Mouse (Mus musculus): ENCODE measurements at regions not wholly inside any gene's neighbourhood (a gene's known extent, or its start where the extent isn't known, plus 50 kb on each side); places are given as distances from the start of the nearest gene placed in this dataset.
"Not testable (repeated sequence)": the region's sequence is repeated elsewhere in the genome, so short reads cannot be mapped to it uniquely, and the experiment has no call there.

DNA sequence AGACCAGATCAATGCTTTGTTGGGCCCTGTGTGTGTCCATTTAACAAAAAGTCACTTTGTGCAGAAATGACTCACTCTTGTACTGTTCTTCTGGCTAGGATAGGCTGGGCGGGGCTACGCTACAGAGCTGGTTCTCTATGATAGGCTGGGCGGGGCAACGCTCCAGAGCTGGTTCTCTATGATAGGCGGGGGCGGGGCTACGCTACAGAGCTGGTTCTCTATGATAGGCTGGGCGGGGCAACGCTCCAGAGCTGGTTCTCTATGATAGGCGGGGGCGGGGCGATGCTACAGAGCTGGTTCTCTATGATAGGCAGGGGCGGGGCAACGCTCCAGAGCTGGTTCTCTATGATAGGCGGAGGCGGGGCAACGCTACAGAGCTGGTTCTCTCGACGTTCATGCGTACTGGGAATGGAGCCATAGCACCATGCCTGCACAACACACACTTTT lies 80.6 kb upstream of the Ipo5 start:
- not testable (repeated sequence) for DNase-seq (ENCODE audit: extremely low spot score)

DNA sequence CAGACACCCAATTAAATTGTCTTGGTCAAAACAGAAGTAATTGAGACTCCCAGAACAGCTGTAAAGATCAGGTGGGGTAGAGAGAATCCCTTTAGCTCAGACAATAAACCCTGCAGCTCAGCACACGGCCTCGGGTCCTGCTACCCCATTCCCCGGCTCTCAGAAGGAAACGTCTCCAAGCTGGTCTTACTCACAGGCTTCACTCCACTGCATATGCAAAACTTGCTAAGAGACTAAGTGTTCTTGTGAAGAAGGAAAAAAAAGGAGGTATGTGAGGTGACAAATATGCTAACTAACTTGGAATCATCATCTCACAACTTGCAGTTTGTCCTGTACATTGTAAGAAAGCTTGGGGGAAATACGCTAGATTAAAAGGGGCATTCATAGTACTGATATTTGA lies 79.6 kb upstream of the Ipo5 start:
- DNase-seq (ENCODE audit: extremely low spot score), result no peak

DNA sequence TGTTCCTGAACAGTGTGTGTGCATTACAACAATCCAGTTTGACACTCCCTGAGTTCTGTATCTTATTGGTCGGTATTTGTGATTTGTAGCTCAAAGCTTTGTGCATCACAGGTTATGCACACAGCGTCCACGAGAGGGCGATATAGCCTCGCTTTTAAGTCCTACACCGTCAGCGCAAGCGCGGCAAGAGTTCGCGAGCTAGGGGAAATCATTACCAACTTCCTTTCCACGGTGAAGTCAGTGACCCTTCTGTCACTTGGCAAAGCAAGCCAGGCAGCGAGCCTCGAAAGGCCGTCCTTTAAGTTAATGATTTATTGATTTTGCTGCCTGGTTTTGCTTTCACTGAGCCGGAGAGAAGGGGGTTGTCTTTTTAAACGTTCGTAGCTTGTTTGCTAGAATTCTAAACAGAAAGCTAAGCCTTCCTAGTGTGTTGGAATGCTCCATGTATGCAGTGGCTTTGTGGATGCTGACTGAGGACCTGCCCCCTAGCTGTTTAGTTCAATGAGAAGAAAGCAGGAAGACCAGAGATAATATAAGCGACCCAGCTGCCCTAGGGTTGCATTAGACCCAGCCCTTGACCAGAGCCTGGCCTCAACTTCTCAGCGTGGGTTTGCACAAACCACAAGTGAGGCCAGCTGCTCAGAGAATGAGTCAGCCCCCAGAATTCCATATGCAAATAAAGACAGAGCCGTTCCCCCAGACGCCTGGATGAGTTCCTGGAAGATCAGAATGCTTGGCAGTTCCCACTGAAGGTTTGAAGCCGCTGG lies 79.0 kb upstream of the Ipo5 start:
- peak; percentile 87 for DNase-seq (ENCODE audit: extremely low spot score)

DNA sequence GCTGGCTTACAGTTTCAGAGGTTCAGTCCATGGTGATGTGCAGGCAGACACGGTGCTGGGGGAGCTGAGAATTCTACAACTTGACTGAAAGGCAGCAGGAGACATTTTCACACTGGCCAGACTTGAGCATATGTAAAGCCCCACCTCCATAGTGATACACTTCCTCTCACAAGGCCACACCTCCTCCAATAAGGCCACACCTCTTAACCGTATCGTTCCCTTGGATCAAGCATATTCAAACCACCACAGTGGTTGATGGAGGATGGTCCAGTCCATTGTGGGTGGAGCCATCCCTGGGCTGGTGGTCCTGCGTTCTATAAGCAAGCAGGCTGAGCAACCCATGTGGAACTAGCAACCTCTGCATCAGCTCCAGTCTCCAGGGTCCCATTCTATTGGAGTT lies 76.2 kb upstream of the Ipo5 start:
- DNase-seq (ENCODE audit: extremely low spot score), result no peak

DNA sequence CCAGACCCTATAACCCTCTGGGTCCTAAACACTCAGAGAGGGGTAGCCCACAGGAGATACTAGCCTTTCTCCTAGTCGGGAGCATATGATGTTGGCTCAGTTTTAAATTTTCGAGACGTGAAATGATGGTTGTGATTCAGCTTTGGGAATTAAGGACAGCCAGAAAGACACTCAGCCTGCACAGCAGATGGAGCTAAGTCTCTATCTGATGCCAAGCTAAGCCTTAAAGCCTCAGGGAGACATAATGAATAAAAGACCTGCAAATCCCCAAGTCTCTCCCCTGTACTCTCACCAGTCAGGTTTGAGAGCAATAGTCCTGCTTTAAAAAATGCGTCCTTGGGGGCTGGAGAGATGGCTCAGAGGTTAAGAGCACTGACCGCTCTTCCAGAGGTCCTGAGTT lies 75.3 kb upstream of the Ipo5 start:
- no peak for DNase-seq (ENCODE audit: extremely low spot score)

DNA sequence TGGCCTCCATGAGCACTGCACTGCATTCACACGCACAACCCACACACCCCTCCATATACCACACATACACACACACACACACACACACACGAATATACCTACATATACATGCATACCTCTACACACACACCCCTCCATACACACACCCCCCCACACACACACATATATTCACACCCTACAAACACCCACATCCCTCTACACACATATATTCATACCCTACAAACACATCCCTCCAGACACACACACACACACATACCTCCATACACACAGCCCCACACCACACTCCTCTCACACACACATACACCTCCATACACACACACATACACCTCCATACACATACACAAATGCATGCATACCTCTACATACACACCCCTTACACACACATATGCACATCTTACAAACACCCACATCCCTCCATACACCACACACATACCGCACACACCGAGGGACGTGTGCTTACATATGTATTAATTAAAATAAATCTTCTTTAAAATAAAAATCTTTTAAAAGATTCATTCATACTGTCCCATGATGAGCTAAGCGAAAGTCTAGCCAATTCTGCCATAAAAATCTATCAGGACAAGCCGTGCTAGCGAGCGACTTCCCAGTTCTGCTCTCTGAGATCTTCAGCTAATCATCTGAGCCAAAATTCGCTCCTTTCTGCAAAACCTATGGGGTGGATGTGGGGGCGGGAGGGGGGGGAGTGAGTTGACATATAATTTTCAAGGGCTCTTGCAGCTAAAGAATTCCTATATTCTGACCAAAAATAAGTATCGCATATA lies 74.3 kb upstream of the Ipo5 start:
- no peak for DNase-seq (ENCODE audit: extremely low spot score)

DNA sequence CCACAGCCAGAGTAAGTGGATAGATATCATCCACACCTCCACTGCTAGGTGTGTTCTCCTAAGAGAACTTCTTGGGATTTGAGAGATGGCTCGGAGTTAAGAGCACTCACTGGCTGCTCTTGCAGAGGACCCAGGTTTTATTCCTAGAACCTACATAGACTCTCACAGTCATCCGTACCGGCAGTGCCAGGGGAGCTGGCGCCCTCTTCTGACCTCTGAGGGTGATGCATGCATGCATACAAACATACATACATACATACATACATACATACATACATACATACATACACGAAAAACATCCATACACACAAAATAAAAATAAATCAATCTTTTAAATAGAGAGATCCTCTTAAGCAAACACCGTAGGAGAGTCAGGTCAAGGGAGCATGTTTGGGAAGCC lies 70.1 kb upstream of the Ipo5 start:
- DNase-seq (ENCODE audit: extremely low spot score), result no peak

DNA sequence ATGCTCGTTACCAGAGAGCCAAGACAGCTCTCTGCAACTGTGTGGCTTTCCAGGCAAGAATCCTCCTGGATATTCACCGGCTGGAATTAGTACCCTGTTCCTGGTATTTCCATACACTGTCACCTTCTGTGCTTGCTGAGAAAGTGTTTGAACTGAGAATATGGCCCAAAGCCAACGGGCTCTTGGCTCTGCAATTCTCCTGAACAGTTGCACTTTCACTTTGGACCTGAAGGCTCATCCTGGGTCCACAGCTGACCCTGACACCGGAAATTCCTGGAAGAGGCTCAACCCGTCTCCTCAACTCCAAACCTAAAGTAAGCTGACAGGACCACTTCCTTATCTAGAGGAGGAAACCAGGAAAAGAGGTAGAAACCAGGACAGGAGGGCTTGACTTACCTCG lies 69.7 kb upstream of the Ipo5 start:
- DNase-seq (ENCODE audit: extremely low spot score), result no peak

DNA sequence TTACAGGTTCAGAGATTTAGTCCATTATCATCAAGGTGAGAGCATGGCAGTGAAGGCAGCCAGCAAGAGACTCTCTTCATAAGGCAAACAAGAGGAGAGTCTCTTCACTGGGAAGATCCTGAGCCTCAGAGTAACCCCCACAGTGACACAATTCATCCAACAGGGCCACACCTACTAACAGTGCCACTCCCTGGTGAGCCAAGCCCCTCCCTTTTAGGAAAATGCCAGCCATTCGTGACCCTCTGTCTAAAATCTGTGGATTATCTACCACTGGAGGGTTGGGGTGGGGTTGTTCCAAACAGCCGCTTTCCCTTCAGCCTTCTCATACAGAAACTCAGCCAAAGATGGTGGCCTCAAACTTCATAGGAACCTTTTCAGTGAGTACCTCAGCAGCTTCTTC lies 65.9 kb upstream of the Ipo5 start:
- no peak for DNase-seq (ENCODE audit: extremely low spot score)

DNA sequence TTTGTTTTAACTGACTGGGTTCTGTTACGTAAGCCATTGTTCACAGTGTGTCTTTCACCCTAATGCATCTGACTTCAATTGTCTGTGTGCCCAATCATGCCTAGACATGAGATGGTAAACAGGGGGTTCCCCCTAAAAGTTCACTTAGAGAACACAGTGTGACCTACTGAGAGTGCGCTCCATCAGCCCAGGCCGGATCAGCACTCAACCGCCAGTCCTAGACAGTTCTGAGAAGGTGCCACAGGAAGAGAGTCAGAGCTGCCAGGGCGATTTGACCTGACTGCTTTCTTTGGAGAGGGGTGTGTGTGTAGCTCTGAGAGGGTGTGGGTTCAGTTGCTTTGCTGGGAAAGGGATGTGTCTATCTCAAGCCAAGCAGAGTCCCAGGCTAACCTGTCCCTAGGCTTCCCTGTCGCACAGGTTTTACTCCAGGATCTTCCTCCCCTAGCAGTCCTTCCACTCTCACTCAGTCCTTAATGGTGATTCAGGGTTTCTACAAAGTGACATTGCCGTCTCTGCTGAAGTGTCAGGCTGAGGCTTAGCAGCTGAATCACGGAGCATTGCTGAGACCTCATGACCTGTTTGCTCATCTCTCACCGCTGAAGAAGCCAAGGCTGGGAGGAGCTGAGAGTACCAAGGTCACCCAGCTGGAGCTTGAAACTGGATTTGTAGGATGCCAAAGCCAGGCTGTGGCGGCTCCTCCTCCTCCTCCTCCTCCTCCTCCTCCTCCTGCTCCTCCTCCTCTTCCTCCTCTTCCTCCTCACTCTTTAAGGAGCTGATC lies 64.8 kb upstream of the Ipo5 start:
- DNase-seq (ENCODE audit: extremely low spot score), result no peak

DNA sequence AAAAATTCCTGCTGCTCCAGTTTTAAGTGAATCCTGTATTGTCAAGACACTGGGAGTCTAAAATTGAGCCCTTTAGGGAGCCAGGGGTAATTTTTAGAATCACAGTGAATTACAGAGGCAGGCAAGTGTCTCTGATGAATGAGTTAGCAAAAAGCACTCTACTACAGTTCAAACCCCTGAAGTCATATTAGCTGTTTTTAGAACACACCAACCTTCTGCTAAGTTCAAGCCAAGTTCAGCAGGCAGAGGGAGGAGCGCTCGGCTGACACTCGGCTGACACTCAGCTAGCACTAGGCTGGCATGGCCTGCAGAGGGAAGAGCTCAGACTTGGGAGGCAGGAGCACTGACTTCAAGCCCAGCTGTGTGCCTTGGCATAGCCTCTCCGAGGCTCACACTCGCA lies 64.0 kb upstream of the Ipo5 start:
- no peak for DNase-seq (ENCODE audit: extremely low spot score)

DNA sequence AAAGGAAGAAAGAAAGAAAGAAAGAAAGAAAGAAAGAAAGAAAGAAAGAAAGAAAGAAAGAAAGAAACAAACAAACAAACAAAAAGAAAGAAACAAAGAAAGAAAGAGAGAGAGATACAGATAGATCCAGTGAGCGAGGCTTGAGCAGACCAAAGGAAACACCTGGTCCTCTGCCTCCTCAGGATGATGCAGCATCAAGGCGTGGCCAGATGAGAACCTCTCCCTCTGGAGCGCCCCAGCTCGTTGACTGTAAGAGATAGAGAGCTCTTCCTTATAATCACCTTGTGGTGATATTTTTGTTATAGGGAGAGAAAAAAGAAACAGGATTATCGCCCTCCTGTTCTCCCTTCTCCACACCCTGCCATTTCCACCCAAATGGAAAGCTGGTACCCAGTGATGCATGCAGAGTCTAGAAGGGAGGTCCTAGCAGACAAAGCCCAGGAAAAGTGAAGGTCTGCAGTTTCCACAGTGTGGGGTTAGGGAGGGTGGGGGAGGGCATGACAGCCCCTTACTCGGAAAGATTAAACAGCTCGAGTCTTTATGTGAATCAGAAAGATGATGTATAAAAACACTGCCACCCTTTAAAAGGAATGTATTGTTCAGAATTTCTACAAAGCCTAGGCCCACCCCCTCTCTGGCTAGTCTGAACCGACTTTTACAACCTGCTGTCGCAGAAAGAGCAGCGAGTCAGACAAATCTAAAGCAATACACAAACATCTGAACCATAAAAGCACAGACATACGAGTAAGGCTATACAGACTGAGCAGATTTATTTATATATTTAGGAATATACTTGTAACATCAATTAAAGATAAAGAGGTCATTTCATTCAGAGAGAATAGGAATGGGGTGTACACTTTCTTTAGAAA lies 62.7 kb upstream of the Ipo5 start:
- no peak for DNase-seq (ENCODE audit: extremely low spot score)

DNA sequence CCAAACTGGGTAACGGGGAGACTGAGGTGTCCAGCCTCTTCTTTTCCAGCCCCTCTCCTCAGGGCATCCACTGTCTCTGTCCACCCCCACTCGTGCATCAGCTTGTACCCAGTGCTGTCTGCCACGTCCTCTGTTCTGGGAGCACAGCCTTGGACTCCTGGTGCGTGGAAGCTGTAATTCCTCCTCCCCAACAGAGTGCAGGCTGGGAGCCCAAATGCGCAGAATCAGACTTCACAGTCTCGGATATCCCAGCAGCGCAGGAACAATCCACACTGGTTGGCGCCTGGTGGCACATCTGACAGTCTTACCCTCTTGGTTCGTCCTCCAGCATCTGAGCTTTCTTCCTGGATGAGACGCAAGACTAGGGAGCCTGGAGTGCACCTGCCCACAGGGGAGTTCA lies 61.9 kb upstream of the Ipo5 start:
- DNase-seq (ENCODE audit: extremely low spot score), result no peak

DNA sequence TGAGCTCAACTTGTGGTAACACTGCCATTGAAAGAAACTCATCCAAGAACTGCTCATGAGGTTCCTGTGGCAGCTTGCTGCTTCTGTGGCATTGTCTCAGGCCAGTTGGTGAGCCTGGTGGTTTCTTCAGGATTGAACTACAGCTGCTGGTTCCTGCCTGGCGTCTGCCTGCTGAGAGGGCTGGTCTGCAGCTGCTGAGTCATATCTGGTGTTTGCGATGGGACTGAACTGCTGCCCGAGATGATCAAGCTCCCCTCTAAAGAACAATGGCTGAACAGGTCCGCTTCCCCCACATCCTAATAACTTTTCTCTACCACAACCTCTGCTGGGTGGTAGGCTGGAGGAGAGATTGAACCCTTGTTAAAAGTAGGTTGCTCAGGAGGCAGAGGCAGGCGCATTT lies 57.4 kb upstream of the Ipo5 start:
- no peak for DNase-seq (ENCODE audit: extremely low spot score)

DNA sequence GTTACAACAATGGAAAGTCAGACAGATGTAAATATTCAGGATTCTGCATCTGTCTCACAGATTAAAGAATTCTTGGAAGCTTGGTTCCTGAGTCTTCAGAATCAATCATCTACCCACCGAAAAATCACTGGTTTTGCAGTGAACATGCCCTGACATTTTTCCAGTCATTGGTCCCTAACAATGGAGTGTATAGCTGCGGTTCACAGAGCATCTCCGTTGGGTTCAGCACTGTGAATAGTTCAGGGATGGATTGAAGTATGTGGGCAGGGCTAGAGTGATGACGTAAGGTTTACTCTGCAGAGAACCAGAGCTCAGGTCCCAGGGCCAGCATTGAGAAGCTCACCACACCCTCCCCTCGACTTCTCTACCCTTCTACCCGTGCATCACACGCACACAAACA lies 56.5 kb upstream of the Ipo5 start:
- no peak for DNase-seq (ENCODE audit: extremely low spot score)

DNA sequence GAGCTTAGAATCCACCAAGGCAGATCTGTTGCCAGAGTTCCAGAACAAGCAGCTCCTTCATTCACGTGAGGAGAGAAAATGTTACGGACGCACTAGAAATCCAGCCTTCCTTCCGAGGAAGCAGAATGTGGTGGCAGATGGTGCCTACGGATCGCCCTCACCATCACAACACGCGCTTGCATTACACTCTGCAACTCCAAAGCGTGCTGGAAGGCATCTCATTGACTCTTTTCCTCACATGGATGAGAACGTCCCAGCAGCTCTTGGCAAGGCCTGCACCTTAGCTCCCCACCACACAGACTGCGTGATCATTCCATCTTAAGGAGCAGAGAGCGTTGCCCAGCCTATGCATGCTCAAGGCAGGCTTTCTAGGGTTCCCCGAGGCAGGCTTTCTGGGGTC lies 55.8 kb upstream of the Ipo5 start:
- no peak for DNase-seq (ENCODE audit: extremely low spot score)

Data from embryo, embryonic 9.5 days (tissue).